Mouse (Mus musculus) kidney, adult 2 months (tissue): ENCODE data around the gene Zfhx2. TPM values are rescaled to one million over a fixed set of nuclear protein-coding genes. Genes with fewer than 3 reads are reported as not detected.

Experiments
- DNase-seq: peaks from one replicate; pipeline ENCODE4 v3.0.0; 2021
- H3K27ac ChIP-seq: fragments of 200-500 bp; 2 replicates; pipeline ENCODE4 v1.5.1; 2012; ENCODE audit warnings: low read depth, low read length, control low read depth, inconsistent platforms; ENCODE audit not compliant: insufficient read depth
- H3K27me3 ChIP-seq: fragments of 200-500 bp; replicated peaks from 2 replicates; pipeline ENCODE4 v1.6.1; 2012; ENCODE audit warnings: mild to moderate bottlenecking, moderate library complexity, low read length, inconsistent platforms; ENCODE audit not compliant: control insufficient read depth, insufficient read depth
- H3K36me3 ChIP-seq: fragments of 200-500 bp; 2 replicates; pipeline ENCODE4 v1.6.1; 2012; ENCODE audit warnings: mild to moderate bottlenecking, moderate library complexity, low read length, inconsistent platforms; ENCODE audit not compliant: control insufficient read depth, insufficient read depth
- H3K4me1 ChIP-seq: fragments of 200-500 bp; 2 replicates; pipeline ENCODE4 v1.6.1; 2011; ENCODE audit warnings: low read length; ENCODE audit not compliant: control insufficient read depth, insufficient read depth
- H3K4me3 ChIP-seq: fragments of 200-500 bp; 2 replicates; pipeline ENCODE4 v1.5.1; 2011; ENCODE audit warnings: mild to moderate bottlenecking, low read depth, low read length, control low read depth; ENCODE audit not compliant: insufficient read depth
- CTCF ChIP-seq: fragments of 200-500 bp; conservative IDR thresholded peaks from 2 replicates; pipeline ENCODE4 v1.5.1; 2011; ENCODE audit warnings: low read depth, mild to moderate bottlenecking, control low read depth, low read length, moderate library complexity, mixed read lengths; ENCODE audit not compliant: insufficient read depth, insufficient read length
- POLR2A ChIP-seq: fragments of 200-500 bp; IDR thresholded peaks from one replicate; pipeline ENCODE4 v1.6.1; 2011; ENCODE audit warnings: low read depth, low read length, control low read depth
- WGBS: fragments of 180-500 bp; shearing (Covaris S2); methylation state at CpG from one replicate; pipeline ENCODE4 v1.1.7; 2018; 5-methylcytosine and 5-hydroxymethylcytosine counted together
- polyA plus RNA-seq: library from polyadenylated mRNA; depleted of rRNA; stranded (reverse); fragments of >200 nt; gene quantifications from 2 replicates; pipeline ENCODE4 v1.2.3, GENCODE M21; 2012

Gene Zfhx2
- polyA plus RNA-seq, 1 experiment = 2.1 TPM

- Histone ChIP-seq H3K36me3 (no peaks in the 10 kb centered on the region), H3K4me3 (peak overlapping the region; percentile 9; the same call in 1 of the 2 replicates), H3K27ac (no peak overlapping the region), H3K27me3 (no peaks in the 10 kb centered on the region), H3K4me1 (peaks cover 4% of the 10 kb centered on the region; the same call in 1 of the 2 replicates)
- 50% methylated on average over 23 of the region's 23 CpGs for WGBS
- TF ChIP-seq POLR2A (no peak), CTCF (no peak)
- DNase-seq = no peak
Observed at GRCm38 (mm10) chr14:55078366-55078989, 13.6 kb downstream of the Zfhx2 start.

DNA sequence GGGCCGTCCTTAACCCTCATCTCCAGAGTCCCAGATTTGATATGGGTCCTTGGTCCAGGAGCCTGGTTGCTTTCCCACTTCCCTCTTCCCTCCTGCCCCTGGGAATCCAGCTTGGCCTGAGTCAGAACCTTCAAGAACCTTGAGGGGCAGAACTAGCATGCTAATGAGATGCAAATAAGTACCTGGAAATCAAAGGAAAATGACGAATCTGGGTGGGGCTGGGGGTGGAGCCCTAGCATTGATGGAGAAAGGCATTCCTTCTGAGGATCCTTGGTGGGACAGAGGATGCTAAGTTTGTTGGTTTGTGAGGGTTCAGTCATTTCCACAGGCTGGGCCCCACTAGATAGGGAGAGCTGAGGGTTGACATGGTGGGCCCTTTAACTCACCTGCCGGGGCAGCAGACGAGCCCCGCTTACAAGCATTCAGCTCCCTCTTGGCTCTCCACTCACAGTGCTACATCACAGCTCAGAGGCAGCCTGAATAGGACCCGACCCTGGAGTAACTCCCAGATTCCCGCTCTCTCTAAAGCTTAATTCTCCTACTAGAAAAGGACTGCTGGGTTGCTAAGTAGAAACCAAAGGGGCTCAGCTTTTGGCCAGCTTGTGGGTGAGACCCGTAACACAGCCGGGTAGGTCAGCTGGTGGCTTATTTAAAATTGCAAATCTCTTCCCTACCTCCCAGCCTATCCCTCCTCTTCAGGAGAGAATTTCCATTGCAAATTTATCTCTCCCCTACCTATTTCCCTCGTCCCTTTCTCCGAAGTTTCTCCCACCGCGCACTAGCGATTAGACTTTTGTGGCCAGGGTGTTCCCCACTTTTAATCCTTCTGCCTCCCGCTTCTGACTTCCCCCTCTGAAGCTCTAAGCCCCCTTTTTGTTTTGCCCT lies 14.4 kb downstream of the Zfhx2 start:
- no peaks in the 10 kb centered on the region for H3K4me1 ChIP-seq
- 72% methylated on average over 15 of the region's 15 CpGs for WGBS
- H3K27me3 ChIP-seq = no peaks in the 10 kb centered on the region
- H3K4me3 ChIP-seq = no peak overlapping the region
- no peaks in the 10 kb centered on the region for H3K36me3 ChIP-seq
- no peak for TF ChIP-seq POLR2A
- TF ChIP-seq CTCF = no peak
- no peak for DNase-seq
- no peak overlapping the region for H3K27ac ChIP-seq

DNA sequence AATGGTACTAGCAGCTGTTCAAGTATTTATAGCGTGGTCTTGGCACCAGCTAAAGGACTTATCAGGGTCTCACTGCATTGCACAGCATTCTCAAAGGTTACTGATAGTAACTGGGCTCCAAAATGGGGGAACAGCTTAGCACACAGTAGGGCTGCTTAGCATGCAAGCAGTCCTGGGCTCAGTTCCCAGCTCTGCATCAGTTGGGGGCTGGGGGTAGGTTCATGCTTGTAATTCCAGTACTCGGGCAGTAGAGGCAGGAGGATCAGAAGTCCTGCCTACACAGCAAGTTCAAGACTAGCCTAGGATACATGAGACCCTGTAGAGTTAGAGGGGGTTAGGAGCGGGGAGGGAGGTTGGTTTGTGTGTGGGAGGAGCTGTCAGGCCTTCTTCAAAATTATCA lies 15.2 kb downstream of the Zfhx2 start:
- WGBS = 77% methylated on average over 3 of the region's 3 CpGs
- H3K4me1 ChIP-seq = no peaks in the 10 kb centered on the region
- TF ChIP-seq CTCF = no peak
- no peak for TF ChIP-seq POLR2A
- no peak overlapping the region for H3K27ac ChIP-seq
- no peaks in the 10 kb centered on the region for H3K36me3 ChIP-seq
- no peak overlapping the region for H3K4me3 ChIP-seq
- no peaks in the 10 kb centered on the region for H3K27me3 ChIP-seq
- no peak for DNase-seq

GRCm38 (mm10) chr14:55076224-55076623 lies 15.9 kb downstream of the Zfhx2 start:
- WGBS = 51% methylated on average over 6 of the region's 6 CpGs
- H3K27ac ChIP-seq = no peak overlapping the region
- no peaks in the 10 kb centered on the region for H3K27me3 ChIP-seq
- H3K4me3 ChIP-seq = no peak overlapping the region
- no peaks in the 10 kb centered on the region for H3K36me3 ChIP-seq
- no peak for DNase-seq
- H3K4me1 ChIP-seq = no peaks in the 10 kb centered on the region
- TF ChIP-seq CTCF (no peak), POLR2A (no peak)

DNA sequence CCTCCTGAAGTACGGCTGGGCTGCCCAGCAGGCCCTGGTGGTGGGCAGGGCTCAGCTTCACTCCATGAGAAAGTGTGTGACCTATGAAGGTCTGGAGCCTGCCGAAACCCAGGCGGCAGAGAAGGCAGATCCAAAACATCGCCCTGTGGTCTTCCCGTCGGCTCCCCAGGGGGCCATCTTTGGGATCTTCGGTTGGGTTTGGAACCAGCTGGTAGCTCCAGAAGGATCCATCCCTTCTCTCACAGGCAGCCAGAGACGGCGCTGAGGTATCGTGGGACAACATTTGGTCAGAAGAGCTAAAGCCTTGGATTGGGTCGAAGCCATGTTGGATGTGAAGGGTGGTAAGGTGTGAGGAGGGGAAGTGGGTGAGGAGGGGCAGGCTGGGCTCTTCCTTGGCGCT lies 17.7 kb downstream of the Zfhx2 start:
- no peaks in the 10 kb centered on the region for H3K36me3 ChIP-seq
- no peak for DNase-seq
- no peaks in the 10 kb centered on the region for H3K27me3 ChIP-seq
- 94% methylated on average over 12 of the region's 12 CpGs for WGBS
- H3K4me1 ChIP-seq = no peaks in the 10 kb centered on the region
- TF ChIP-seq CTCF = no peak
- no peak for TF ChIP-seq POLR2A
- H3K27ac ChIP-seq = no peak overlapping the region
- no peak overlapping the region for H3K4me3 ChIP-seq

- H3K27ac ChIP-seq = no peak overlapping the region
- no peaks in the 10 kb centered on the region for H3K27me3 ChIP-seq
- no peak overlapping the region for H3K4me3 ChIP-seq
- TF ChIP-seq POLR2A (no peak), CTCF (no peak)
- no peaks in the 10 kb centered on the region for H3K36me3 ChIP-seq
- 50% methylated on average over 19 of the region's 19 CpGs for WGBS
- DNase-seq = no peak
- no peaks in the 10 kb centered on the region for H3K4me1 ChIP-seq
Observed at GRCm38 (mm10) chr14:55071756-55072155, 20.4 kb downstream of the Zfhx2 start.

DNA sequence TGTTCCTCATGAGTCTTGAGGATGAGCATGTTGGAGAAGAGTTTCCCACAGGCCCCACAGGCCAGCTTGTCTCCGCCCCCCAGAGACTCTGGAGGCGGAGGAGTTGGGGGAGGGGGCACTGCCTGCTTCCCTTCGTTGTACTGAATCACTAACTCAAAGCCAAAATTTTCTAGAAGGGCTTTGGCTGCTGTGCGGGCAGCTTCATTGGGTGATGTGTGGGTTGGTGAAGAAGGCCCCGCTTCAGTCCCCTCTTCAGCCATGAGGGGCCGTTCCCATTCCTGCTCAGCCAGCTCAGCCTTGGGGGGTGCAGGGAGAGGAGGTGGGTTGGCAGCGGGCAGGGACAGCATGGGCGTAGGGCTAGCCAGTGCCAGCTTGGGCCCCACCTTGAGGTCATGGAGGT lies 26.1 kb downstream of the Zfhx2 start:
- no peaks in the 10 kb centered on the region for H3K4me1 ChIP-seq
- DNase-seq = no peak
- H3K36me3 ChIP-seq = no peaks in the 10 kb centered on the region
- H3K27ac ChIP-seq = no peak overlapping the region
- 92% methylated on average over 8 of the region's 8 CpGs for WGBS
- H3K4me3 ChIP-seq = no peak overlapping the region
- no peaks in the 10 kb centered on the region for H3K27me3 ChIP-seq
- TF ChIP-seq CTCF (no peak), POLR2A (no peak)
